Mouse (Mus musculus): ENCODE measurements around the gene Smox. TPM values are rescaled to one million over a fixed set of nuclear protein-coding genes. Genes with fewer than 3 reads are reported as not detected.

Gene Smox
- polyA plus RNA-seq, 1 experiment from 2014 or later = 26.8 TPM

DNA sequence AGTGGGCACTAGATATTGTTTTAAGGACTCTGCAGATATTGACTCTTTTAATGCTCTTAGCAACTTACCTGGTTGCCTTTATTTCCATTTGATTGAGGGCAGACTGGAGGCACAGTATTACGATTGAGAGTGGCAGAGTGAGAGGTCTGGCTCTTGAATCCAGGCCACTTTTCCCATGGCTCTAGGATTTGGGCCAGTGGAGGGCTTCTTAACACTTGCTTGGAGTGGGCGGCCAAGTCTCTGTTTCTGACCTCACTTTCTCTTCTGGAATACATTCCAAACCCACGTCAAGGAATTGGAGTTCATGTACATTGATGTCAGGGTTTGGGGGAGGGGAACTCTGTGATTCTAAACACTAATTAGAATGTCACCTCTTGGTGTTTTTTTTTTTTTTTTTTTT lies 4.0 kb downstream of the Smox start:
- no peak for TF ChIP-seq CTCF (IDR thresholded peaks at IDR 0.05; ENCODE audit: low read depth)
- Histone ChIP-seq H3K9me3 (replicated peaks; ENCODE audit: low read length) (no peaks in the 10 kb centered on the region), H3K4me1 (replicated peaks; ENCODE audit: insufficient read depth, low read length) (peaks cover 6% of the 10 kb centered on the region; the same call in 1 of the 2 replicates), H3K9ac (ENCODE audit: low read depth, low read length) (no peak overlapping the region), H3K27ac (no peak overlapping the region), H3K36me3 (ENCODE audit: insufficient read depth, low read length) (no peaks in the 10 kb centered on the region), H3K27me3 (ENCODE audit: insufficient read depth, low read length) (no peaks in the 10 kb centered on the region), H3K4me3 (replicated peaks; ENCODE audit: low read depth, low read length) (no peak overlapping the region), H3K4me2 (ENCODE audit: low read length) (no peak overlapping the region)
- no peak for DNase-seq (ENCODE audit: low spot score)
- WGBS = 59% methylated on average over 3 of the region's 3 CpGs
- no peak for ATAC-seq (replicated peaks; ENCODE audit: low FRiP score, low read depth)

DNA sequence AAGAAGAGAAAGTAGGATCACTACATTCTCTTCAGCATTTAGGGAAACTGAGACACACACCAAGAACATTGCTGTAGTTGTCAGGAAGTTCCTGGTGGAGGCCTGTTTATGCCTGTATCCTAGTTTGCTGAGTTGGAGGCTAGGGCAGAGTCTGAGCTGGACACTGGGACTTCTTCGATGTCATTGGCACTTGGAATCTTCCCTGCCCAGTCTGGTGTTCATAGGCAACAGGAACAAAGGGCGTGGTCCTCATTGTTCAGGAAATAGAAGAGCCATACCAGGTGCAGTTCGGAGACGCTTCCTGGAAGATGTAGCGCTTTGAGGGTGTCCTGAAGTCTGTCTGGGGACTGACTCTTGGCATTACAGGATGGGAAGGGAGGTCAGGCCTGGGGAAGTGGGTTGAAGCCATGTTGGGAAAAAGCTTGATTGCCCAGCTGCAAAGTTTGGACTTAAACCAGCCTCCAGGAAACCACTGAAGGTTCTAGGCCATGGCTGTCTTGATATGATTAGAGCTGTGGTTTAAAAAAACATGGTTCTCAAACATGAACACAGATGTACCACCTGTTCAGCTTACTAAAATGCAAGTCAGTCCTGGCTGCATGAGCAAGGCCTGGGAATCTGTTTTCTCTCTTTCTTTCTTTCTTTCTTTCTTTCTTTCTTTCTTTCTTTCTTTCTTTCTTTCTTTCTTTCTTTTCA lies 5.0 kb downstream of the Smox start:
- Histone ChIP-seq H3K4me1 (replicated peaks; ENCODE audit: insufficient read depth, low read length) (peaks cover 6% of the 10 kb centered on the region; the same call in 1 of the 2 replicates), H3K36me3 (ENCODE audit: insufficient read depth, low read length) (no peaks in the 10 kb centered on the region), H3K27me3 (ENCODE audit: insufficient read depth, low read length) (no peaks in the 10 kb centered on the region), H3K27ac (no peak overlapping the region), H3K4me2 (ENCODE audit: low read length) (no peak overlapping the region), H3K9me3 (replicated peaks; ENCODE audit: low read length) (no peaks in the 10 kb centered on the region), H3K9ac (ENCODE audit: low read depth, low read length) (no peak overlapping the region), H3K4me3 (replicated peaks; ENCODE audit: low read depth, low read length) (no peak overlapping the region)
- no peak for ATAC-seq (replicated peaks; ENCODE audit: low FRiP score, low read depth)
- DNase-seq (ENCODE audit: low spot score) = no peak
- WGBS = 91% methylated on average over 5 of the region's 5 CpGs
- TF ChIP-seq CTCF (IDR thresholded peaks at IDR 0.05; ENCODE audit: low read depth) = no peak

DNA sequence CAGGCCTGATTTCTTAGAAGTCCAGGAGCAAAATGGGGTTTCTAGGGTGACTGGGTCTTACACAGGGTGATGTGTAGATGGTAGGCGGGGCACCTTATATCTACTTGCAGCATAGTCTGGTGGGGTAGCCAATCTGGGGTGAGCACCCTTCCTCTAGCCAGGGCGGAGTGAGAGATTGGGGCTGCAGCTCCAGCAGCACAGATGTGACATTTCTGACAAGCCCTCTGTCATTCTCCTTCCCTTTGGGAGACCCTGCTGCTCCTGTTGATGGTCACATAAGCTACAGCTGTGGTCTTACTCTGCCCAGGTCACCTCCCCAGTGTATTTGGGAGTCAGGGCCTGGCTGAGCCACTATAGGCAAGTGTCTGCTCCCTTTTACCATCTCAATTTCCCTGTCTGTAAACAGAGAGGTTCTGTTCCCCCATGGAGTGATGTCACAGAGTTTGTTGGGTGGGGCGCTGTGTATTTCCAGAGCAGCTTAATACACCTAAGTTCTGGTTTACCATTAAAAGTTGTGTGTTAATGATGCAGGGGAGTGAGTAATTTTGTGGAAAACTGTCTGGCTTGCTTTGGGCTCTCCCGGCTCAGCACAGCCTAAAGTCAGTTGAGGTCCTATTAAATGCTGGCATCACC lies 6.0 kb downstream of the Smox start:
- peaks cover 6% of the 10 kb centered on the region; the same call in 1 of the 2 replicates for H3K4me1 ChIP-seq (replicated peaks; ENCODE audit: insufficient read depth, low read length)
- WGBS = 90% methylated on average over 4 of the region's 4 CpGs
- no peaks in the 10 kb centered on the region for H3K27me3 ChIP-seq (ENCODE audit: insufficient read depth, low read length)
- H3K36me3 ChIP-seq (ENCODE audit: insufficient read depth, low read length) = no peaks in the 10 kb centered on the region
- no peak for TF ChIP-seq CTCF (IDR thresholded peaks at IDR 0.05; ENCODE audit: low read depth)
- ATAC-seq (replicated peaks; ENCODE audit: low FRiP score, low read depth) = no peak
- no peaks in the 10 kb centered on the region for H3K9me3 ChIP-seq (replicated peaks; ENCODE audit: low read length)
- DNase-seq (ENCODE audit: low spot score) = no peak
- no peak overlapping the region for H3K4me2 ChIP-seq (ENCODE audit: low read length)
- no peak overlapping the region for H3K4me3 ChIP-seq (replicated peaks; ENCODE audit: low read depth, low read length)
- H3K9ac ChIP-seq (ENCODE audit: low read depth, low read length) = no peak overlapping the region
- H3K27ac ChIP-seq = no peak overlapping the region

DNA sequence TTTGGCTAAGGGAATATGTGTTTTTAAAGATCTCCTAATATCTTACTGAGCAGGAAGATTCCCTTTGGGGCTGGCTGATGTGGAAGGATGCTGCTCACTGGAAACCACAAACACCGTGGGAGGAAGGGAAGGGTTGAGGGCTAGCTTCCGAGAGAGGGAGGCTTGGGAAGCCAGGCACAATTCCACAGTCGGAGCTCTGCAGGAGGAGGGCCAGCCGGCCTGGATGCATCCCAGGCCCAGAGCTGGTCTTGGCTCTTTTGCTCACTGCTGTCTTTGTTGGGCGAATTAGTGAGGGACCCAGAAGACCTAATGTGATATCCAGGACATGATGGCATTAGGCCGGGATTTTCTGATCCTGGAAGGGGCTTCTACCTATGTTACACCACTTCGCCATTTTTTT lies 6.9 kb downstream of the Smox start:
- H3K4me2 ChIP-seq (ENCODE audit: low read length) = no peak overlapping the region
- no peak overlapping the region for H3K4me3 ChIP-seq (replicated peaks; ENCODE audit: low read depth, low read length)
- H3K9ac ChIP-seq (ENCODE audit: low read depth, low read length) = no peak overlapping the region
- no peaks in the 10 kb centered on the region for H3K36me3 ChIP-seq (ENCODE audit: insufficient read depth, low read length)
- DNase-seq (ENCODE audit: low spot score) = no peak
- no peak for ATAC-seq (replicated peaks; ENCODE audit: low FRiP score, low read depth)
- H3K27me3 ChIP-seq (ENCODE audit: insufficient read depth, low read length) = no peaks in the 10 kb centered on the region
- no peak for TF ChIP-seq CTCF (IDR thresholded peaks at IDR 0.05; ENCODE audit: low read depth)
- no peaks in the 10 kb centered on the region for H3K9me3 ChIP-seq (replicated peaks; ENCODE audit: low read length)
- 57% methylated on average over 7 of the region's 7 CpGs for WGBS
- no peaks in the 10 kb centered on the region; the same call in 1 of the 2 replicates for H3K4me1 ChIP-seq (replicated peaks; ENCODE audit: insufficient read depth, low read length)
- H3K27ac ChIP-seq = no peak overlapping the region

DNA sequence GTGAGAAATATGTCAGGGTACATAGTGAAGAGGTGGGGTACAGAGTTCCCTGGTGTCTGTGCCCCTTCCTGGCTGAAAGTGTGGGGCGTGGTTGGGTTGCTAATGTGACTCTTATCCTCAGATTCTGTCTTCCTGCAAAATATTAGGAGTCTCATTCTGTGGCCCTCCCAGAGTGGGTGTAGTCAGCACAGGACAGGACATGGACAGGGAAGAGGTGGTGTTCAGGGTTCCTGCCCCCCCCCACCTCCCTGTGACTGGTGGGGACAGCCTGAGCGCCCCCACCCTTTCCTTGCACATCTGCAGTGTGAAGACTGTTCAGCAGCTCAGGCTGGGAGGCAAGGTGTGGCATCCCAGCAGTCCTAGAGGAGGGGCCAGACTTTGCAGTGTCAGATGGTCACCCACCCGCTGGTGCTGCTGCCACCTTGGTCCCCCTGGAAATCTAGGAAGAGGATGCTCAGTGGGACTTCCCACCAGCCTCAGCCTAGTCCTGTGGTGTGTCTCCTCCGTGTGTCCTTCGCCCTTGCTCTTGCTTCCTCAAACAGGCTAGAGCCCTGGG lies 8.1 kb downstream of the Smox start:
- no peak for DNase-seq (ENCODE audit: low spot score)
- 81% methylated on average over 5 of the region's 5 CpGs for WGBS
- Histone ChIP-seq H3K4me3 (replicated peaks; ENCODE audit: low read depth, low read length) (no peak overlapping the region), H3K27me3 (ENCODE audit: insufficient read depth, low read length) (no peaks in the 10 kb centered on the region), H3K9ac (ENCODE audit: low read depth, low read length) (no peak overlapping the region), H3K9me3 (replicated peaks; ENCODE audit: low read length) (no peaks in the 10 kb centered on the region), H3K4me1 (replicated peaks; ENCODE audit: insufficient read depth, low read length) (no peaks in the 10 kb centered on the region), H3K27ac (no peak overlapping the region), H3K36me3 (ENCODE audit: insufficient read depth, low read length) (no peaks in the 10 kb centered on the region), H3K4me2 (ENCODE audit: low read length) (no peak overlapping the region)
- TF ChIP-seq CTCF (IDR thresholded peaks at IDR 0.05; ENCODE audit: low read depth) = no peak
- no peak for ATAC-seq (replicated peaks; ENCODE audit: low FRiP score, low read depth)

DNA sequence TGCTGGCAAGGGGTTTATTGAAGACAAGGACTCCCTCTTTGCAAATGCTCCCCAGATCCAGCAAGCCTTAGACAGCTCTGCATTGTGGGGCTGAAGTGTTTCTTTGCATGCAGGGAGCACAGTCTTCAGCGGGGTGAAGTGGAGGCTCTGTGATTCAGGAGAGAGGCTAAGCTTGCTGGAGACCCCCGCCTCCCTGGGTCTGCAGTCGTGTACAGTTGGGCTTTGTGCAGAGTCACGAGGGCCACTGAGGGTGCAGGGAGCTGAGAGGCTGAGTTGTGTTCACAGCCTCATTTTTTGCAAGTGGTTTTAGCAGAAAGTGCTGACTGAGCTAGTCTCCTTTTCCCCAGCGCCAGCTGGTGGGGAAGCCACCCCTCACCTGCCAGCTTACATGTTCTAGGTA lies 10.6 kb downstream of the Smox start:
- TF ChIP-seq CTCF (IDR thresholded peaks at IDR 0.05; ENCODE audit: low read depth) = no peak
- DNase-seq (ENCODE audit: low spot score) (no peak), ATAC-seq (replicated peaks; ENCODE audit: low FRiP score, low read depth) (no peak)
- Histone ChIP-seq H3K9ac (ENCODE audit: low read depth, low read length) (no peak overlapping the region), H3K36me3 (ENCODE audit: insufficient read depth, low read length) (no peaks in the 10 kb centered on the region), H3K9me3 (replicated peaks; ENCODE audit: low read length) (no peaks in the 10 kb centered on the region), H3K4me1 (replicated peaks; ENCODE audit: insufficient read depth, low read length) (no peaks in the 10 kb centered on the region), H3K4me2 (ENCODE audit: low read length) (no peak overlapping the region), H3K4me3 (replicated peaks; ENCODE audit: low read depth, low read length) (no peak overlapping the region), H3K27me3 (ENCODE audit: insufficient read depth, low read length) (no peaks in the 10 kb centered on the region), H3K27ac (no peak overlapping the region)
- WGBS = 70% methylated on average over 5 of the region's 5 CpGs

Measured in kidney, postnatal 0 days (tissue).